Mouse (Mus musculus) brain, embryonic 18.5 days (tissue): ENCODE results near the gene Lif.

Experiments
- DNase-seq: peaks from one replicate; pipeline ENCODE4 v3.0.0-alpha.2; 2012; ENCODE audit warnings: low read depth, low spot score

Gene Lif

DNA sequence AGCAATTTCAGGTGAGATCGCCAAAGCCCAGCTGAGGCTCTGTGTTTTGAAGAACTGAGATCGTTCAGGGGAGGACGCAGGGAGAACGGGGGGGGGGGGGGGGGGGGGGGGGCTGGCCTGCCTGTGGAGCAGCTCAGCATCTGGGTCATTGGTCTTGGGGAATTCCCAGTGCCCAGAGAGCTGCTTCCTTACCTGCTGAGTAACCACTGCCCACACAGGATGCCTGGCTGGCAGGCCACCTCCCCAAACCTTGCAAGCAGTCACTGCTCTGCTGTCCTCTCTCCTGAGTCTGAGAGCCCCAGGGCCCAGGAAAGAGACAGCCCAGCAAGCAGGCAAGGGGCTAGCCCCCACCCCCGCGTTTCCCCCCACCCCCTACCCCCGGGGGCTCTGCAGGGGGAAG, 5.5 kb downstream of the Lif start:
- no peak for DNase-seq

DNA sequence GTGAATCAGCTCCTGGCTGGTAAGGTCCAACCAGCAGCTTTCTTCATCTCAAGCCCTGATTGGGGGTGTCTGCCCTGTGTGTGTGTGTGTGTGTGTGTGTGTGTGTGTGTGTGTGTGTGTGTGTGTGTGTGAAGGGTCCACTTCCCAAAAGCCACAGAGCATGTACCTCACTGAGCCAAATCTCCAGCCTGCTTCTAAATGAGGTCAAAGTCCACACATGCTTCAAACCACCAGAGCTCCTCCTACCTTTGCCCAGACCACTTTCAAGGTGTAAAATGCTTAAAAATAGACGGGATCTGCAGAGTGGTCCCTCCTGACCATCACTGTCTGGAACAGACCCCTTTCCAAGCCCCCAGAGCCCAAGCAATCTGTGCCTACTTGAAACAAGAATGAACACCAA, 5.9 kb downstream of the Lif start:
- DNase-seq = no peak

DNA sequence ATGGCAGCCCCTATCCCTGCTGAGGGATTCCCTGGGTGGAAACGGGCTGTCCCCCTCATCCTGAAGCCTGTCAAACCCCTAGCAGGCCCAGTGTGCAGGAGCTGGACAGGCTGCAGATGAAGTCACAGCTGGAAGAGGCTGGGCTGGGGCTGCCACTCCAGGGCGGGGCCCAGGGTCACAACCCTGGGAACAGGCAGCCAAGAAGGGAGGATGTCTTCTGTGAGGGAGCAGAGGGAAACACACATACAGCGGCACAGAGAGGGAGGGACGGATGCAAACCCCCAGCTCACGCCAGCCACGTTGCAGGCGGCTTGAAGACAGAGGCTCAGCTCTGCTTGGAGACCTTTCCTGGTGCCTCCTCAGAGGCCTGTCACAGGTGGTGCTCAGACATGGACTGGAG, 6.7 kb downstream of the Lif start:
- no peak for DNase-seq

DNA sequence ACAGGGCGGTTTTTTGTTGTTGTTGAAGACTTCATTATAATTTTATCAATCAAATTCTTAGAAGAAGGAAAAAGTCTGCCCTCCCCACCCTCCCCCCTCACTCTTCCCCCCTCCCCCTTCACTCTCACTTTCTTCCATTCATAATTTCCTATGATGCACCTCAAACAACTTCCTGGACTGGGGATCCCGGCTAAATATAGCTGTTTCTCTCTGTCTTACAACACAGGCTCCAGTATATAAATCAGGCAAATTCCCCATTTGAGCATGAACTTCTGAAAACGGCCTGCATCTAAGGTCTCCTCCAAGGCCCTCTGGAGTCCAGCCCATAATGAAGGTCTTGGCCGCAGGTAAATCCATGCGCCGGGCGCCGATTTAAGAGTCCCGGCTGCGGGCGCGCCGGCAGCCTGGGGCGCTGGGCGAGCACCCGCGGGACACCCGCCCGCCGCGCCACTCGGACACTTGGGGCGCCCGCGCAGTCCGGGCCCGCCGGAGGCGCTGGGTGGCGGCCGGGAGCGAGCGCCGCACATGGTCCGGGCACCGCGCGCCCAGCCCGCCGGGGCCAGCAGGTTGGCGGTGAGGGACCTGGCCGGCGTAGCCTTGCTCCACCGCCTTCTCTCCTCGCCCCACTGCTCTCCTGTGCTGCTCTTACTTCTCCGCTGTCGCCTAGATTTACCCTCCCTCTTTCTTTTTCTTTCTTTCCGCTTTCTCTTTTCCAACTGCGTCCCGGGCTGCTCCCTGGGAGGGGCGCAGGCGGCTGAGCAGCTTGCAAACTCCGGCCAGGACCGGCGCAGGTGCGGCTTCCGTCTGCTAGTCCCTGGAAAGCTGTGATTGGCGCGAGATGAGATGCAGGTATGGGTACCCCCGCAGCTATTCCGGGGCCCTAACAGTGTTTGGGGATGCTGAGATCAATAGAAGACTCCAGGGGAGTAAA, 9.2 kb downstream of the Lif start:
- DNase-seq = no peak

DNA sequence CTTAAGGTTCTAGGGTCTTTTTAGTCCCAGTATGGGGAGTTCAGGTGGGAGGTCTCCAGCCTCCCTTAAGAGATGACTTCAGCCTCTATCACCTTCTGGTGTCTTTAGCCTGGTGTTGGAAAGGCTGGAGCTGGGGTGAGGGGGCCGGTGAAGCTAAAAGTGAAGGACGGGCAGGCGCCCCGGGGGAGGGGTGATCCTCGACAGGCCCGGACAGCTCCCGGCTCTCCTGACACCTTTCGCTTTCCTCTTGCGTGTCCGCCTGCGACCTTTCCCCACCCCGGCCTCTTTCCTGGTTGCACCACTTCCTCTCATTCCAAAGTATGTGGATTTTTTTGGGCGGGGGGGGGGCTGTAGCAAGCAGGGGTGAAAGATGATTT, 9.8 kb downstream of the Lif start:
- DNase-seq = no peak

DNA sequence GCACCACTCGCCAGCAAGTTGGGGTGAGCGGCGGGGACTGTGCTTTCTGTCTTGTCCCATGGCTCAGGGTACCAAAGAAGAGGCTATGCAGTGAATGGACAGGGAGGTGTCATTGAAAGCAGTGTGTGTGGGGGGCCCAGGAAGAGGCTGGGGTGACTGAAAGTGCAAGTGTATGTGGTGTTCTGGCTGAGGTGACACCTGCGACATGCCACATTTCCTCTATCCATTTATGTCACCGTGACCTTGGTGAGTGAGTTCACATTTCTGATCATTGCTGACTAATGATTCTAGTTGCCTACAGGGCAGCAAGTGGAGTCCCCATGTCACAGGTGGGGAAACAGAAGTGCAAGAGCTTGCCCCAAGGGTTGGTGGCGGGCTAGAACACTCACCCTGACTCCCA, 11.1 kb downstream of the Lif start:
- DNase-seq = no peak

DNA sequence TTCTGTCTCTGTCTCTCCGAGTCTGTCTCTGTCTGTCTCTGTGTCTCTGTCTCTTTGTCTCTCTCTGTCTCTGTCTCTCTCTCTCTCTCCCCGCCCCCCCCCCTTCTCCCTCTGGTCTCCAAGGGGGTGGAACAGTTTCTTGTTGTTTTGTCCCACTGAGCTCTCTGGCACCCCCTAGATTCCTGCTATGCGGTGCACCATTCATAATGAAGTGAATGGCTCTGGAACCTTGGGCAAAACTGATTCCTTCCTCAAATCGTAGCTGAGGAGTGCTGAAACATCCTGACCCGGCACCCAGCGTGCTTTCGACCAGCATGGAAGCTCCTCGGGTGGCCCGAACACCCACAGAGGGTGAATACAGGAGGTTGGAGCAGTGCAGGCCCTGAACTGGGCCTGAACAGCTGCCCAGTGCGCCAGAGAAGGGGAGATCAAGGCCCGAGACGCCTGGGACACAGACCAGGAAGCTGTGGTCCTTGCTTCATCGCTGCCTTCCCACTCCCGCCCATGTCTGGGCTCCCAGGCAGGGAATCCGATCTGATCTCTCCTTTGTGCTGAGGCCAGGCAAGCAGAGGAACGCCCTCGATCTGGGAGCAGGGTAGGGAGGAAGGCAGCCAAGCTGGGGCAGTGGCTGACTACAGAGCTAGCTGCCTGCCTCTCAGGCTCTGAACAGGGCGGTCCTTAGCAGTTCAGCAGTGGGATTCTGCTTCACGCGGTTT, 13.5 kb downstream of the Lif start:
- no peak for DNase-seq

DNA sequence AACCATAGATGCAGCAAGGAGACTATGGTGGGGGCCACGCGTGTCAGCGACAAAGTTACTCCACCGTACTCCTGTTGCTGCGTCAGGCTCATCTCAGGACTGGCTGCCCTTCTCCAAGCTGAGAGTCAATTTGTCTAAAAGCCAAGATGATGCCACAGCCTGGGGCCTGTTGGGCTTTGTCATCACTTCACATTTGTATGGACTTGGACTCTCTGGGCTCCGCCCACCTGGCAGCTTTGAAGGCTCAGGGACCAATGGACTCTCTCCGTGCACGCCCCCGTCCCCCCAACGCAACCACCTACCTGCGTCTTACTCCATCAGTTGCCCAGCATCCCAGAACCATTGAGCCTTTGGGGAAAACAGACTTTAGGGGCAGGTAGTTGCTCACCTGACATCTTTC, 14.2 kb downstream of the Lif start:
- DNase-seq = no peak

DNA sequence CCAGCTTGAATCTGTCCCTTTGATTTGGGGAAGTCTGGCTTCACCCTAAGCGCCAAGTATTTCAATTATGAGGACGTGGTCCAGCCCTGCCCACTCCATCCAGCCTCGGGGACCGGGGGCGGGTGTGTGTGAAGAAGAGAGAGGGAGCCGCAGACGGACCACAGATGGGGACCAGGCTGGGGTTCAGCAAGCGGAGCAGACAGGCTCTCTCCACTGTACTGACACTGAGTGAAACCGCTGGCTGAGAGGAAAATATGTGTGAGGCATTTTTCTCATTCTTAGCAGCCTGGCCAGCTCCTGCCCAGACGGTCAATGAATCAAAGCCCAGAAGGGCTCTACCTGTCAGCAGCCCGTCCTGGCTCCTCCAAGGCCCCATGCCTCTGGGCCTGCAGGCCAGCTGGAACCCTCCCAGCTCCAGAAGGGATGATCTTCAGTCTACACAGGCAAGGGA, 19.1 kb downstream of the Lif start:
- no peak for DNase-seq

DNA sequence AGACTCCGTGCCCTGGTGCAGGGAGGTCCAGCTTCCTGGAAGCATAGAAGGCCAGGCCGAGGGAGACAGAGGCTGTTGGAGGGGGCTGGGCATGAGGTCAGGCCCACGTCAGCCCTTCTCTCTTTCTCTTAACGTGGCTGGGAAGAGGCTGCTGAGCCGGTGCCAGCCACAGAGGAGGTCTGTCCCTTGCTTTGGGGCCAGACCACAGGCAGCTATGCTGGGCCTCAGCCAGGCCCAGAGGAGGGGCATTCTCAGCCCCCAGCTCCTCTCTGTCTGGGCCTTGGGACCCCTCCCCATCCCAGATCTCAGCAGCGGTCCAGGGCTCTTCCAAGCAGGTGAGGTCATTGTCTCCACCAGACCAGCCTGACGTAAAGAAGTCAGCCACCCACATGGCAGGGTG, 22.6 kb downstream of the Lif start:
- no peak for DNase-seq

DNA sequence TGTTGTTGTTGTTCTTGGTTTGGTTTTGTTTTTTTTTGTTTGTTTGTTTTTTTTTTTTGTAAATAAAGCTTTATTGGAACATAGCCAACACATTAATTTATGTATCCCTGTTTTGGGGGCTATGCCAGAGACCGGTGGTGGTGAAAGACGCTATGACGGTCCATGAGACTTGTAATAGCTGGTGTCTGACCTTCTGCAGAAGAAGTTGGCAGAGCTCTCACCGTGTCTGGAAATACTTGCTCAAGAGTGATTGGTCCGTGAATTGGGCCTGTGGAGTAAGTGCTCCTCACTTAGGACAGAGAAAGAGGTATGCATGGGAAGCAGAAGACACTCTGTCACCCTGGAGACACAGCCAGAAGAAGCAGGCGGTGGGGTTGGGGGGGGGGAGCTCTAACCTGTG, 24.5 kb downstream of the Lif start:
- no peak for DNase-seq

DNA sequence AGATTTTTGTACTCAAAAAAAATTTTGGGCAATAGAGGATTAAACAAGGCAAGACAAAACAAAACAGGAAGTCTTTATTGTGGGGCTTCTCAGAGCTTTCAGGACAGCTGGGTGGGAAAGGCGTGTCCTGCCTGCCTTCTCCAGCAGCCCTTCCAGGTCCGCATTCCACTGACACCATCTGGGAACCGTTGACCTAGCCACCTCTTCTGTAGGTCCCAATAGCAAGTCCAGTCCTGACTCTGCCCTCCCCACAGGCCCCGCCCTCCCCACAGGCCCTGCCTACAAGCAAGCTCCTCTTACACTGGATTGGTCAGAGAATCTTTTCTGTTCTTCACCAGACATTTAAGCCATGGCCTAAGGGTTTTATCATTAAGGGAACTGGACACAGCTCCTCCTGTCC, 26.3 kb downstream of the Lif start:
- no peak for DNase-seq

DNA sequence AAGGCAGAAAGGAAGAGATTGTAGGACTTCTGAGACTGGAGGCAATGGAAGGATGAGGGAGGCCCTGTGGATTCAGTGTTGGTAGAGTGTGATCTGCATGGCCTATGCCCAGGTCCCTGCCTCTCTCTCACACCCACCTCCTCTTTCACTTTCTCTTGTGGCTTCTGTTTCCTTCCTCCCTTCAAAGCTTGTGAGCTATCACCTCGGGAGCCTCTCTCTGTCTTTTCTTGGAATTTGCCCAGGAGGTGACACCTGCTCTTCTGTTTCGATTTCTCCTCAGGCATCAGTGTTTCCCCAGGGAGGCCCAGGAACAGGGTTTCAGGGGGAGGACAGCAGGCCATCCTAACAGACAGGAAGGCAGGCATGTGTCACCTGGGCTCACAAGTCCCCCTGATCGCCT, 31.9 kb downstream of the Lif start:
- DNase-seq = no peak

DNA sequence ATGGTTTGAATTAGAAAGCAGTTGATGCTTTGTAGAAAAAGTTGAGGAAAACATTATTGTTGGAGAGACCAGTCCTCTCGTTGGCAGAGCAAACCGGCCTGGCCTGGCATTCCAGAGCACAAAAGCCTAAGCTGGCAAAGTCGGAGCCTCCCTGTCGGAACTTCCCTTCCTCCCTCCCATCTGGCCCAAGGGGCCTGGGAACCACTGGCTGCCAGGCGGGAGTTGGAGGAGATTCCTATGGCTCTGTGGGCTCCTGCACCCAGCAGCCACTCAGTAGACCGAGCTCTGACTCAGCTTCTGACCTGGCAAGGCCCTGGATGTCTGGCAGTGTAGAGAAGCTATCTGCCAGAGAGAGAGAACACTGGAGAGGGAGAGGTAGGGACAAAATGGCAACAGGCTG, 34.3 kb downstream of the Lif start:
- DNase-seq = peak; percentile 32

DNA sequence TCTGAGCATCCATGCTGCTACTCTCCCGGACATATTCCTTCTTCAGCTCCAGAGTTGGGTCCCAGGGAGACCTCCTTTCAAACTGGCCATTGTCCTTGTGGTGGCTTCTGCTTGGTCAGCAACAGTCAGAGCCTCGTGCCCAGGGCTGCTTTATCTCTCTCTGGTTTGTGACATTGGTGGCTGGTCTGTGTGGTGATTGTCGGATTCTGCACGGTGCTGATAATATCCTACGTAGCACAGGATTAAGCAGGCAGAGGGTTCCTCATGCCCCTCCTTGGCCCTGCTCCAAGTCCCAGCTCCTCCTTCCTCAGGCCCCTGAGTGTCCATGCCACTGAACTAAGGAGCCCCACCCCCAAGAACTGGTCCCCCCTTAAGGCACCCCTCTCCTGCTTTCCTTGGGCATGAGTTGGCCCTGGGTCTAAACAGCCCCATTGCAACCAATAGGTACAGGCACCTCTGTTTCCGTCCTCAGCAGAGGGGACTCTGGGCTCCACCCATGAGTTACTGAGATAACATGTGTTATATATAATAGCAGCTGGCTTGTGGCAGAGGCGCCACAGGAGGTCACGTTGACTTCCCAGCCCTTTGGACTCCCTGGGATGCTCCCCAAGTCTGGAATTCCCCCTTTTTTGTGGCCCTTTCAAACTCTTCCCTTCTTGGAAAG, 35.0 kb downstream of the Lif start:
- no peak for DNase-seq

DNA sequence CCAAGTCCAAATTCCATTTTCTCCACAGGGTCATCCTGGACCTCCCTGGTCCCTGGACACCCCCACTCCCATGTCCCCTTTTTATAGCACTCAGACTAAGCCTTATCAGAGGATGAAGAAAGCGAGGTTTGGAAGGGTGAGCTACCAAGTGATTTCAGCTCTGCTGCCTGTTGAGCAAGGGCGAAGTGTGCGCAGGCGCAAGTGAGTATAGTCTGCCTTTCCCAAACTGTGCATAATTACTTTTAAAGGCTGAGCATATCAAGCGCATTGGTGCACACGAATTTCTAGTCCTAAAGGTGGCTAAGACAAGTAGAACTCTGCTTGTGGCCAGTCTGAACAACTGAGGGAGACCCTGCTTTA, 35.5 kb downstream of the Lif start:
- DNase-seq = no peak

DNA sequence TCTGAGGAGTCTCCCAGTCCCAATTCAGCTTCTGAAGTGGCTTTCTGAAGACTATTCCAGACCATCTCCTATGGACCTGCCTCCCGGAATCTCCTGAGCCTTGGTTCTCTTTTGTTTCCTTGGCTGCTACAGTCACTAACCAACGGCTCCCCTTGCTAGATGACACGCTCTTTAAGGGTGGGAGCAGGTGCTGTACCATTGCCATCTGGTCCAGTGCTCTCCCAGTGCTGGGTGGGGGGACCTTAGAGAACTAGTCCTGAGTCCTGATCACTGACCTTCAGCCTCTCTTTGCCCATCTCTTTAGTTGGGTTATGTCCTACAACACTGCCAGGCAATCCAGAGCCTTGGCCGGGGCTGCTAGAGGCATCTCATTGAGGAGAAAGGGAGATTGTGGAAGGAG, 36.1 kb downstream of the Lif start:
- no peak for DNase-seq

DNA sequence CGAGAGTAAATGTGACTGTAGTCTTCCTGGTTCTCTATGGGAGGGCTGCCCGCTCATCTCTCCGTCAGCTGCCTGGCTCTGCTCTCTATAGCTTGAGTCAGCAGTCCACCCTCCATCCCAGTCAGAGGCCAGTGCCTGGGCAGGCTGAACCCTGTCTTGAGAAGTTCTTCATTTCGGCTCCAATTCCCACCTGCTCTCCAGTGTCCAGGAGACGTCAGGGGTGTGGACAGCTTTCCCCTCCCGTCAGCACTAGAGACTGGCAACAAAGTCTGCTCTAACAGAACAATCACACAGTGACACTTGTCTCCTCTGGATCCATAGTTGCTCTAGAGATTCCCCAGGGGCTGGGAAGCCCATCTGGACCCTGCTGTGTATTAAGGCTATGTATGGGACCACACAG, 36.7 kb downstream of the Lif start:
- no peak for DNase-seq

DNA sequence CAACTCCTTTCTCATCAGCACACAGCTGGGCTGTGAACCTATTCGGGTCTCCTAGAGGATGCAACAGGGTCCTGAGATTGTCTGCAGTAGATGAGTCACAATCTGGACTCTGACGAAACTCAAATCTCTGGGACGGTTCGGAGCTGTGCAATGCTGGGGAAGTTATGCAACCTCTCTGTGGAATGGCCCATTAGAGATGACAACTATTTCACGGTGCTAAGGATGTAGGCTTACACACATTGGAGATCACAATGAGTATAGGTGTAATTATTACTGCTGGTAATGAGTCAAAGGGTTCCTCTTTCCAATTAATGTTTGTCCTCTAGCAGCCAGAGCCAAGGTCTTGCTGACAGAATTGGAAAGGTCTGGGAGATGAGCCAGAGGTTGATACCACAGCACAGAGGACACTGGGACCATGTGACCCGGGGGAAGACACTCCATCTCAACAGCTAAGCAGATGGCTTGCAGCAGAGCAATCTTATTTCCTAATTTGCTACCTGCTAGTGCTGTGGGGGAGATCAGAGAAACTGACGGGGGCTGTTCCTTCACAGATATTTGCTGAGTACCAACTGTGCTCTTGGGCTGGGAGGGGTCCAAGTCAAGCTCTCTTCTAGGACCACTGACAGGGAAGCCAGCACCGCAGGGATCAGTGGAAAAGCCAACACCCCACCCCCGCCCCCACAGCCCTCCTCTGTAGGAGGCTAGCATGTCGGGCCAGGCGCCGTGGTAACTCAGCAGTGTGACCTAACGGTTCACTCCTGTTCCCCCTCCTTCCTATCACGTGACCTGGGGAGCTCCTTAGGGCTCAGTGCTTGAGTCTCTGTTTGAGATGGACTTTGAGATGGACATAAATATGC, 37.4 kb downstream of the Lif start:
- no peak for DNase-seq

DNA sequence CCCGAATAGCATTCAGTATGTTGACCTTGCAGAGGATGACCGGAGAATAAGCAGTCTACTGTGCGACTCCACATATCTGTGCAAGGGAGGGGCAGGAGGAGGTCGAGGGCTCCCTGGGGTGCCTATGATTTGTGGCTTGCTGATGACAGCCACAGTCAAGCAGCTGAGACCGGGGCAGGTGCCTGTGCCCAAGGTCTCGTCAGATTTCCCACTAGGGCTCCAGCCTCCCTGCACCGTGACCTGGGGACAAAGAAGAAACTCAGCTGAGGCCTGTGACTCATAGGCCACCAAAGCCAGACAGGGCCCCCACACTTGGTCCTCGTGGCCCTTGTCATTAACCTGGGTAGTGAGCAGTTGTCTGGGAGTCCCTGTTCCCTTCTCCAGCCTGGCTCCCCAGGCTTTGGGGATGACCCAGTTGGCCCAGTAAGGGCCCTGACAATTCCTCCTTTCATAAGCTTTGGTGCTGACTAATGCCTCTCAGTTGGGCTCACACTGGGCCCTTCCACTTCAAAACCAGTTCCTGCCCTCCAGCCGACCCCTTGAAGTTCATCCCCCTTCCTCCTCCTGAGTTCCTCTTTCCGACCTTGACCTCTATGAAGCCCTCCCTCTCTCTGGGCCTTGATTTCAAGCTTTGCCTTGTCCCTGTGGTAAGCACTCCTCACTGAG, 39.4 kb downstream of the Lif start:
- no peak for DNase-seq

DNA sequence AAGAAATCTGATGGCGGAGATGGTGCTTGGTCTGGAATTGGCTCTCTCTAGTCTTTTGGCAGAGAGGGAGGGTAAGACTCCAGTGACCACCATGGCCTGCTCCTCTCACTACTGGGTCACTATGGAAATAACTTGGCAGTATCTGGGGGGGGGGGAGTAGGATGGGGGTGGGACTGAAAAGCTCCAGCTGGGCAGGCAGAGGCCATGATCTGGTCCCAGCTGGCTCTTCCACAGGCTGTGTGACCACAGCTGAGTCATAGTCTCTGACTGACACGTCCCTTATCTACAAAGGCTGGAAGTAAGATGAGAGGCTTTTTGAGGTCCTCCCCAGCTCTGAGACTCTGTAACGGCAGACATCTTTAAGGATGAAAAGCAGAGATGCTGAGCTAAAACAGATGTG, 40.4 kb downstream of the Lif start:
- no peak for DNase-seq
